Mouse (Mus musculus) right cerebral cortex, postnatal 4 days (tissue): ENCODE results near the gene Zyx.

Experiments
- DNase-seq: peaks from one replicate; pipeline ENCODE4 v3.0.0-alpha.2; 2022

Gene Zyx

DNA sequence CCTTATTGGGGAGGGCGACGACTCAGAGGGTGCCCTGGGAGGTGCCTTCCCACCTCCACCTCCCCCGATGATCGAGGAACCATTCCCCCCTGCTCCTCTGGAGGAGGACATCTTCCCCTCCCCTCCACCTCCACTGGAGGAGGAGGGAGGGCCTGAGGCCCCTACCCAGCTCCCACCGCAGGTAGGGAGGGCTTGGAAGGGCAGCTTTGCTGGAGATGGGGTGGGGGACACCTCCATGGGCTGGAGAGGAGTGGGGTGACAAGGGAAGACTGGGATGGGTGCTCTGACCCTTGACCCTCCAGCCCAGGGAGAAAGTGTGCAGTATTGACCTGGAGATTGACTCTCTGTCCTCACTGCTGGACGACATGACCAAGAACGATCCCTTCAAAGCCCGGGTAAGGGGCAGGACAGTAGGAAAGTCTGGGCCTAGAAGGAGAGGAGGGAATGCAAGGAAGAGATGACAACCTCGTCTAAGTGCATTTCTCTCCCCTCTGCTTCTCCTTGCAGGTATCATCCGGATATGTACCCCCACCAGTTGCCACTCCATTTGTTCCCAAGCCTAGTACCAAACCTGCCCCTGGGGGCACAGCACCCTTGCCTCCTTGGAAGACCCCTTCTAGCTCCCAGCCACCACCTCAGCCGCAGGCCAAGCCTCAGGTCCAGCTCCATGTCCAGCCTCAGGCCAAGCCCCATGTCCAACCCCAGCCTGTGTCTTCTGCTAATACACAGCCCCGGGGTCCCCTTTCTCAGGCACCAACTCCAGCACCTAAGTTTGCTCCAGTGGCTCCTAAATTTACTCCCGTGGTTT, 1.7 kb downstream of the Zyx start:
- DNase-seq: no peak

DNA sequence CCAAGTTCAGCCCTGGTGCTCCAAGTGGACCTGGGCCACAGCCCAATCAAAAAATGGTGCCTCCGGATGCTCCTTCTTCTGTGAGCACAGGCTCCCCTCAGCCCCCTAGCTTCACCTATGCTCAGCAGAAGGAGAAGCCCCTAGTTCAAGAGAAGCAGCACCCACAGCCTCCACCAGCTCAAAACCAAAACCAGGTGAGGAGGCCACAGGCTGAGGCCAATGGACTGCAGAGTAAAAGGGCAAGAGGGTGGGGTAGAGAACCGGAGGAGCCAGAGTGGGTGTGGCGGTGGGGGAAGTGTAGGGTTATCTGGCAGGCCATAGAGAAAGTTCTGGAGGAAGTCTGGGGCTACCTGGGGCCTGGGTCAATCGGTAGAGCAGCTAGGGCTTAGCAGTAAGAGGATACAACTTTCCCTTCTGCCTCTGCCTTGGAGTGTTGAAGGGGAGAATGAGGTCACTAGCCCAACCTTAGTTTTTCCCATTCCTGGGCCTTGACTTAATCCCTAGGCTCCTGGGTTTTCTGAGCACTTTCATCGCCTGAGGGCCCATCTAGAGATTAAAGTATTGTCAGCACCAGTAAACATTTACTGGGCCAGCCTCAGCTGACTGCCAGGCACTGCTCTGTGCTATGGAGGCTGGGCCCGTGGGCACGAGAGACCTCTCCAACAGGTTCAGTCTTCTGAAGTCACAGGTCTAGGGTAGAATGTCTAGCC, 2.5 kb downstream of the Zyx start:
- DNase-seq: no peak

GRCm38 (mm10) chr6:42352486-42352846, 3.0 kb downstream of the Zyx start:
- DNase-seq: no peak

DNA sequence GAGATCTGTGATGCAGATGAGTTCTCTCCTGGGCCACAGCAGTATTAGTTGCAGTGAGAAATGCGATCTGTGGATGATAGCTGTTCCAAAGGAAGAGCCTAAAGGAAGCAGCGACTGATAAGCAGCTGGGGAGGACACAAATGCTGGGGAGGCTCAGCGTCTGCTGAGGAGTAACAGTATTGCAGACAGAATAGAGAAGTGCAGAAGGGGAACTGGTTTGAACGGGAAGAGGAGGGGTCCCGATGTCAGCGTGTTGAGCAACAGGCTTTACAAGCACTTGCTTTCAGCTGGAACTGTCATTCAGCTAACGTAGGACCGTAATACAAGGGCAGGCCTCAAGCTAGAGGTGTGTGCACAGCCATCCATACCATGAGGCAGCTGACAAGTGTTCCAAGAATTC, 3.8 kb downstream of the Zyx start:
- DNase-seq: no peak

GRCm38 (mm10) chr6:42354076-42355019, 4.9 kb downstream of the Zyx start:
- no peak for DNase-seq

GRCm38 (mm10) chr6:42355366-42355765, 5.9 kb downstream of the Zyx start:
- no peak for DNase-seq

DNA sequence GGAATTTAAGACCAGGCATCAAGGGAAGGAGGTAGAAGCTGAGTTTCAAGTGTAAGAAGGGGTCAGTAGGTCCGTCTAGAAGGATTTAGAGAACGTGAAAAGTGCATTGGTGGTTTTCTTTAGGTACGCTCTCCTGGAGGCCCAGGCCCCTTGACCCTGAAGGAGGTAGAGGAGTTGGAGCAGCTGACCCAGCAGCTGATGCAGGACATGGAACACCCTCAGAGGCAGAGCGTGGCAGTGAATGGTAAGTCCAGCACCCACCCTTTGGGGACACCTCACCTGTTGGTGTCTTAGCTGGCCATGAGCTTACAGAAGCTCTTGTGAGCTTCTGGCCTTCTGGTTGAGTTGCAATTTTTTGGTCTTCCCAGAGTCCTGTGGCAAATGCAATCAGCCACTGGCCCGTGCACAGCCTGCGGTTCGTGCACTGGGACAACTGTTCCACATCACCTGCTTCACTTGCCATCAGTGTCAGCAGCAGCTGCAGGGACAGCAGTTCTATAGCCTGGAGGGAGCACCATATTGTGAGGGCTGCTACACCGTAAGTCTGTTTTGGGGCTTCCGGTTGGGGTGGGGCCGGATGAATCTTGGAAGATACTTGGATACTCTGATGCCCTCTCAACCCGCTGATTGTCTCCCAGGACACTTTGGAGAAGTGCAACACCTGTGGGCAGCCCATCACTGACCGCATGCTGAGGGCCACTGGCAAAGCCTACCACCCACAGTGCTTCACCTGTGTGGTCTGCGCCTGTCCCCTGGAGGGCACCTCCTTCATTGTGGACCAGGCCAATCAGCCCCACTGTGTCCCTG, 6.6 kb downstream of the Zyx start:
- no peak for DNase-seq

- no peak for DNase-seq
Measured at GRCm38 (mm10) chr6:42356913-42357312, 7.5 kb downstream of the Zyx start.

- no peak for DNase-seq
Measured at GRCm38 (mm10) chr6:42357901-42358300, 8.5 kb downstream of the Zyx start.

DNA sequence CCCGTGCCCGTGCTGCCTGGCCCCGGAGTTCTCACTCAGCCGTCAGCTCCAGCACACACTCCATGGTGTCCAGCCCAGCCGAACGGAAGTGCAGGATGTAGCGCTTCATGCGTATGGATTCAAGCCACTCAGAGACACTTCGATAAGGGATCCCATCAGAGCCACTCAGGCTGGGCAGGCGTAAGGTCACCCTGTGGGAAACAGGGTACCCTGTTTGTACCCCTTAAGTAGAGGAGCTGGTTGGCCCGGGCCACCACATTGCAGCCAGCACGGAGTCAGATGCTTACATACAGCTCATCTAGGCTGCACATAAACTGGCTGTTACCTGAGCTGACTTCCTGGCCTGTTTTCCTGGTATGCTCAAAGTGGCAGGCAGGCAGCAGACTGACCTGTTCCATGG, 9.5 kb downstream of the Zyx start:
- DNase-seq: no peak

GRCm38 (mm10) chr6:42359364-42360147, 10.1 kb downstream of the Zyx start:
- DNase-seq: no peak

DNA sequence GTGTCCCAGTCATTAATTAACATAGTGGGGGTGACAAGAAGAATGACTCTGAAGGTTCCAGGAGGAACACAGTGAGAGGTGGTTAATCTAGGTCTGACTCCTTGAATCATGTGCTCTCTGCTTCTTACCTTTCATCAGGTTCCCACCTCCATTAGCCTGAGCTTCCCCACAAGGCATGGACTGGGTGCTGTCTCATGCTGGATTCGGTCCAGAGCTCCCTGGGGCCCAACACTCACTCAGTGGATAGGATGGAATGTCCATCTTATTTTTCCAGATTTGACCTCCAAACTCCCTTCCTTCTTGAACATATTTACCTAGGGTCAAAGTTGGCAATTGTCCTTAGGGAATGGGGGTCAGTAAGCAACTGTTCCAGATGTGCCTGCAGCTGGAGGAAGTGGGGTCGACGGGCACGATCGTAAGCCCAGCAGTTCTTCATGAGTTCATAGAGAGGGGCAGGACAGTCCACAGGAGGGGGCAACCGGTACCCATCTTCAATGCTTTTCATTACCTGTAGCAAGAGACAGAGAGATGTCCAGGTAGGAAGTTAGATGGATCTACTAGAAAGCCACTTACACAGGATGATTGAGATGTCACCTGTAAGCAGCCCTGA, 10.9 kb downstream of the Zyx start:
- DNase-seq: no peak

DNA sequence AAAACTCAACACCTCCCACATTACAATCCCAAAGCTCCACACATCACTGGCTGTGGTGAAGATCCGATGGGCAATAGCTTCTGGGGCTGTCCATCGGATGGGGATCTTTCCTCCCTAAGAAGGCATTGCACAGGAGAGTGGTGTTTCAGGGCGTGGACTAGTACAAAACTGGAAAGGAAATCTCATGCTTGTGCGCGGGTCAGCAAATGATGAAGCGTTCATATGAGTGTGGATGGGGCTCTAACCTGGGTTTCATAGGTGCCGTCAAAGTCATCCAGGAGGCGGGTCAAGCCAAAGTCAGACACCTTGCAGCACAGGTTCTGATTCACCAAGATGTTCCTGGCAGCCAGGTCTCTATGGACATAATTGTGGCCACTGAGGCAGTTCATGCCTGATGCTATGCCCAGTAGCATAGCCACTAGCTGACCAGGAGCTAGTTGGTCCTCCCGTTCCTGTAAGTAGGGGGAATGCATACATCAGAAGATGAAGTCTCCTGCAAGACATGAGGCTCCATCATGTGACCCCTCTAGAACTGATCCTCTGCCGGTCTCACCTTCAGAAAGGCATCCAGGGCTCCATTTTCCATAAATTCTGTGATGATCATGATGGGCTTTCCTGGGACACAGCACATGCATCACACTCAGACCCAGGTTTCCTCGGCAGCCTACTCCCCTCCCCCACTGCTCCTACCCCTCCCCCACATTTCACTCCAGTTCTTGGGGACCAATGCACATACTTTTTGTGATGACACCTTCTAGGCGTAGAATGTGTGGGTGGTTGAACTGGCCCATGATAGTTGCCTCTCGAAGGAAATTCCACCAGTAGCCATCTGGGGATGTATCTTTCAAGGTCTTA, 11.8 kb downstream of the Zyx start:
- DNase-seq: no peak

- DNase-seq: no peak
Measured at GRCm38 (mm10) chr6:42362074-42362473, 12.6 kb downstream of the Zyx start.

- no peak for DNase-seq
Measured at GRCm38 (mm10) chr6:42362497-42362896, 13.1 kb downstream of the Zyx start.

DNA sequence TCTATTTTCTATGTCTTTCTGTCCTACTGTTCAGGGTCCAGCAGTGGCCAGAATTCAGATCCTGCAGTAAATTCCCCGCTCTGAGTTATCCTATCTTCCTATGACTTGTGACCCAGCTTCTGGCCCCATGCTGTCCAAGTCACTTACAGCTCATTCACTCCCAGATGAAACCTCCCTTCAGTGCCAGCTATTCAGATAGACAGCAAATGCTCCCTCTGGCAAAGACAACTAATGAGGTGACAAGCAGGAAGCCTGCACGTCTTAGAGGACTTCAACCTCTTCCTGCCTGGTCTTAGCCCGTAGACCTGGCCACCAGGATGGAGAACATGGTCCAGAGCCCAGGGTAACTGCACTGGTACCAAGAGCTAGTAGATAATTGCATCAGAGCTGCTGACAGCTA, 13.5 kb downstream of the Zyx start:
- DNase-seq: no peak

DNA sequence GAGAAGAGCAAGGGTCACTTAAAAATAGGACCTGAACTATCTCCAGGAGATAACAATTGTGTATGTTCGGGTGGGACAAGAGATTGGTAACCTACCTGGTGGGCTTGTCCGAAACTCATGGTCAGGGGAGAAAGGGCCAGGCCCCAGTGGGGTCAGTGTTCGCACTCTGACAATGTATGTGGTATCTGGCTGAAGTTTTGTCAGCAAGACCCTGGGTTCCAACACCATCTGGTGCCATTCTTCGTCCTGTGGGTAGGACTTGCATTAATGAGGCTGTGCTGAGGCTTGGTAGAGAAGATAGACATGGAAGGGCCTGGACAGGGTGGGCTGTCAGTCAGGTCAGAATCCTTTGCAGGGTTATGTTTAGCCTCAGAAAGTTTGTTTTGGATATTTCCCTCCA, 14.6 kb downstream of the Zyx start:
- no peak for DNase-seq

DNA sequence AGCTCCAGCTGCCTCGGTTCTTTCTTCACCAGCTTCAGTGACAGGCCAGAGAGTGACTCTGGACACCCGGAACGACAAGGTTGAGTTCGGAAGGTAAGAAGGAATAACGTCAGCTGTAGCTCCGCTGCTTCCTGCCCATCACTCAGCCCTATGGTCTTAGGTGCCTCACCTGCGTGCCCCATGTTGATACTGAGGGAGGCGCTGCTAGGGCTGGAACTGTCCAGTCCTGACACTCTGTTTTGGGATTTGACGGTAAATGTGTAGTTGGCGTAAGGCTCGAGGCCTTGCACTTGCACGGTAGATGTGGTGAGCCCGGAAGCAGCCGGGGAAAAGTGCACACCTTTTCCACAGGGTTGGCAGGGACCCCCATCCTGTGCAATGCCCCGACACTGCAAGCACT, 15.2 kb downstream of the Zyx start:
- no peak for DNase-seq

DNA sequence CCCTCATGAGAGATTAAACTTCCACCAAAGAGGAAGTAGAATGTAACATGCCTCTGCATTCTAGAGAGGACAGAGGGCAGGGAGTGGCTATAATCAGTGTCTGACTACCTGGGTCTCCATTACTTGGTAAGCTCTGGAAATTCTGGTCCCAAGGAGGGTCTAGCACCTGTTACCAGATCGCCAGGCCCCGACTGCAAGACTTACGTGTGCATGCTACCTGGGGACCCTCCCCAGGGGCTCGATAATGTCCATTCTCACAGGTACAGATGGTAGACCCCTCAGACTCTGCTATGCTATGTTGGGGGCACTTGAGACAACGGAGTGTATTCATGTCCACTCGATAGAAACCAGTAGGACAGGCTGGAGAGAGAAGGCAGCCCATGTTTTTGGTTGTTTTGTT, 15.8 kb downstream of the Zyx start:
- DNase-seq: no peak

DNA sequence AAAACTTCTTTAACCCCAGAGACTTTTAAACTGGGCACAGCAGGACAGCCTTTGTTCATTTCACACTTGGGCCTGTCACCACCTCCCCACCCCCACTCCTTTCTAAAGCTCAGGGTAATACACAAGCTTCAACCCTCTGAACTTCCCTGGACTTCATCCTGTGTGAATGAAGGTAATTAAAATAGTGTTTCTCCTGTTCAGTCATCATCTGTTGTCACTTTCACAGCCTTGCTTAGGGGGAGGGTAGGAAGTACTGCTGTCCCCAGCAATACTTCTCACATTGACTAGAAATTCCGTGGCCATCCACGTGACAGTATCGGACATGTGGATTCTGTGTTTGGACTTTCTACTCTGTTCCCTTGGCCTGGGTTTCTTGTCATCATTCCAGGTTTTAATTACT, 20.4 kb downstream of the Zyx start:
- no peak for DNase-seq
